Mouse (Mus musculus): Measurements from ENCODE around the gene Plxna3.

The Plxna3 gene

GRCm38 (mm10) chrX:74368209-74368909 is 39.5 kb downstream of the Plxna3 start:
- peak; percentile 19 for DNase-seq (ENCODE audit: low spot score)

GRCm38 (mm10) chrX:74372888-74373549 is 44.2 kb downstream of the Plxna3 start, which contains the start of the genes Ubl4a and Slc10a3:
TSS of gene Ubl4a (minus strand) at chrX:74373218.
TSS of gene Slc10a3 (minus strand) at chrX:74373349.
- peak; percentile 29 for DNase-seq (ENCODE audit: low spot score)

GRCm38 (mm10) chrX:74384451-74384850 is 55.6 kb downstream of the Plxna3 start:
- no peak for DNase-seq (ENCODE audit: low spot score)

DNA sequence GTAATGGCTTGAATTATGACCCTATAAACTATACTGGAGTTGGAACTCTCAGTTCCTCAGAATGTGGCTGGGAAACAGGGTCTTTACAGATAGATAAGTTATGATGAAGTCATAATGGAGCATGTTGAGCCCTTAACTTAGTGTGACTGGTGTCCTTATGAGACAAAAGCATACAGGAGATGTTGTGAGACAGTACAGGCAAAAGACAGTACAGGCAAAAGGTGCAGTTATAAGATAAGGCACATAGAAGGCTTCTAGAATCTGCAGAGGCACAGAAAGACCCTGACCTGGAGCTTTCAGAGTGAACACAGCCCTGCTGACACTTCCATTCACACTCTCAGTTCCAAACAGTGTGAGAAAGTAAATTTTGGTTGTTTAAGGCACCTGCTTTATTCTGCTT is 59.3 kb downstream of the Plxna3 start:
- DNase-seq (ENCODE audit: low spot score): no peak

DNA sequence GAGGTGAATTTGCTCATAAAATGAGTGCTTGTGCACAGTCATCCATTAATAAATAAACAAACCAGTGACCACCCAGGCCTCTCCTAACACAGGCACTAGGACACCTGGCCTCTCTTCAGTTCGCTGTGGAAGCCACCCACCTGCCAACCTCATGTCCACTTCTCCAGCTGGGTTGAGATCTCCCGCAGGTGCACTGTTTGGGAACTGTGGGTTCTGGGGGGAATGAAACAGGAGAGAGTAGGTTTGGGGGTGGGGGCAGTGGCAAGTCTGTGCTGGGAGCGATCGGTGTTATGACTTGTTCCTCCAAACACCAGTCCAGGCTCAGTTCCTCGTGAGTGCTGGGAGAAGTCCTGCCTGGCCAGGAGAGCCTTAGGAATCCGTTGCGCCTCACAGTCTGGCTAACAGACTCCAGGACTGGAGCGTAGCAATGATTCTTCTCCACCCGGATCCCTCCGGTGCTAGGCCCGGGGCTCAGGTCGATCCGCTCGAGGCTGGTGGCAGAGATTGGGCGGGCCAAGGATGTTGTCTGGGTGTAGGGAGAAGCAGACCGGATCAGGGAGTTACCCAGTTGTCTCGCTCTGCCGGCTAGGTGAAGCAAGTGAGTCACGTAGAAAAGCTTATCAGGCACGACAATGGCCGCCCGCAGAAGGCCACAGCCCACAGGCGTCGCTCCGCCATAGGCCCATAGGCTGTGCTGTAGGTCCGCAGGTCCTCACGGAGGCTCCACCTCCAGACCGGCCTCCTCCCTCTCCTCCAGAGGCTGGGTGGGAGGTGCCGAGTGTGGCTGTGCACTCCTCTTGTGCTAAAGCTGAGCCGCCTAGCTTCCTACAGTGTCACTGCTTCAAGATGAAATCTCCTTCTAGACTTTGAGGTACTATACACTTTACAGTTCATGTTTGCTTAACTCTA is 63.9 kb downstream of the Plxna3 start, which contains the start of the genes Fam3a and Ikbkg:
Fam3a (minus strand) TSS at position 738 of the 909 bp plus-strand sequence.
Ikbkg (plus strand) TSS at position 756 of the 909 bp plus-strand sequence.
- peak; percentile 27 for DNase-seq (ENCODE audit: low spot score)

All from urinary bladder, postnatal 10 days (tissue).